Mouse (Mus musculus) stomach, embryonic 14.5 days (tissue): Measurements from ENCODE around the gene Cdhr3. TPM values are rescaled to one million over a fixed set of nuclear protein-coding genes. Genes with fewer than 3 reads are reported as not detected.

ENCODE experiments used
- ATAC-seq: fragments of 200-750 bp; cut with Nextera tagmentation; 2 replicates; pipeline ENCODE4 v1.8.0; 2017; ENCODE audit warnings: low read depth, moderate TSS enrichment; ENCODE audit not compliant: insufficient number of reproducible peaks, insufficient read depth, low FRiP score
- H3K27ac ChIP-seq: fragments of 300-500 bp; sonication (generic); 2 replicates; pipeline ENCODE4 v1.5.1; 2014; ENCODE audit warnings: mild to moderate bottlenecking, low read length, moderate library complexity, mixed read lengths
- H3K27me3 ChIP-seq: fragments of 300-500 bp; sonication (generic); 2 replicates; pipeline ENCODE4 v1.6.1; 2014; ENCODE audit warnings: low read length, control low read depth, mixed read lengths; ENCODE audit not compliant: control insufficient read depth, insufficient read depth
- H3K36me3 ChIP-seq: fragments of 300-500 bp; sonication (generic); 2 replicates; pipeline ENCODE4 v1.6.1; 2014; ENCODE audit warnings: mild to moderate bottlenecking, control low read depth, low read length, moderate library complexity, mixed read lengths; ENCODE audit not compliant: control insufficient read depth, insufficient read depth
- H3K4me1 ChIP-seq: fragments of 300-500 bp; sonication (generic); 2 replicates; pipeline ENCODE4 v1.6.1; 2014; ENCODE audit warnings: low read length, control low read depth, mixed read lengths; ENCODE audit not compliant: control insufficient read depth, insufficient read depth
- H3K4me2 ChIP-seq: fragments of 300-500 bp; sonication (generic); replicated peaks from 2 replicates; pipeline ENCODE4 v1.6.1; 2014; ENCODE audit warnings: low read depth, low read length, control low read depth
- H3K4me3 ChIP-seq: fragments of 300-500 bp; sonication (generic); 2 replicates; pipeline ENCODE4 v1.5.1; 2014; ENCODE audit warnings: low read depth, low read length, control low read depth
- H3K9ac ChIP-seq: fragments of 300-500 bp; sonication (generic); replicated peaks from 2 replicates; pipeline ENCODE4 v1.6.1; 2014; ENCODE audit warnings: low read depth, mild to moderate bottlenecking, control low read depth, low read length, moderate library complexity, mixed read lengths
- H3K9me3 ChIP-seq: fragments of 300-500 bp; sonication (generic); 2 replicates; pipeline ENCODE4 v1.6.1; 2016; ENCODE audit warnings: low read depth, low read length, control low read depth; ENCODE audit not compliant: control insufficient read depth
- WGBS: fragments of 180-500 bp; shearing (Covaris S2); extraction: QIAGEN DNeasy Blood & Tissue Kit; methylation state at CpG from one replicate; pipeline ENCODE4 v1.1.7; 2014; 5-methylcytosine and 5-hydroxymethylcytosine counted together
- polyA plus RNA-seq: library from polyadenylated mRNA; unstranded; fragments of >200 nt; fragmentation: Nextera tagmentation; extraction: Ambion mirVana; gene quantifications from 2 replicates; pipeline ENCODE4 v1.2.1, GENCODE M21; 2014

Cdhr3 gene
- polyA plus RNA-seq, 1 experiment from 2014 or later = 0.13 TPM

DNA sequence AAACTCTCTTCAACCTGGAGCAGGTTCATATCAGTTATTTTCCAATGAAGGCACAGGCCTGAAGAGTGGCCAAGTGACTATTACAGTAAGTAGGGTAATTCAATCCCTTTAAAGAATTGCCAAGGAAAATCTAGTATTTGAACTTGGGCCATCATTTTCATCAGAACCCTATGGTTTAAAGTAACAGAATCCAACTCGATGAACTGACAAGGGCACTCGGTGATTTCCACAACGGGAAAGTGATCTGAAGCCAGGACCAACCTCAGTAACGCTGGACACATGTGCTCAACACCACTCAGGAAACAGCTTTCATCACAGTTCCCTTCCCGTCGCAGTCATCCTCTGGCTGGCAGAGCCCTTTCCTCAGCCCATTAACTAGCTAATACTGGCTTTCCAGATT is 68.2 kb downstream of the Cdhr3 start:
- no peak for ATAC-seq
- Histone ChIP-seq H3K4me3 (no peak overlapping the region), H3K4me2 (no peak overlapping the region), H3K9me3 (no peaks in the 10 kb centered on the region; the same call in 1 of the 2 replicates), H3K4me1 (peaks cover 10% of the 10 kb centered on the region; the same call in 1 of the 2 replicates), H3K27ac (no peak overlapping the region), H3K27me3 (no peaks in the 10 kb centered on the region), H3K9ac (no peak overlapping the region), H3K36me3 (no peaks in the 10 kb centered on the region)
- WGBS = 79% methylated on average over 6 of the region's 6 CpGs

DNA sequence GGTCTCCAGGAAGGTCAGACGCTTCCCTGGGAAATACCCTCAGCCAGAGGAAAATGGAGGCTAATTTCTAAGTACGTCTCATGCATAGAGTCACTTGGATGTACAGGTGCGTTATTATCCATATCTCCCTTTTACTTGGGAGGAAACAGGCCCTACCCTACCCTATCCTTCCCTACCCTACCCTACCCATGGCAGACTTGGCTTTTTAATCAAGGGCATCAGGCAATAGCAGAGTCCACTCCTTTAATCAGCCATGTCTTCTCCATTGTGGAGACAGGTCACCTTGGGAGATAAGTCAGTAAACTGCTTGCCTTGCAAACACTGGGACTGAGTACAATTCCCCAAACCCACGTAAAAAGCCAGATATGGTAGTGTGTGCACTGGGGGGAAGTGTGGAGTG is 70.9 kb downstream of the Cdhr3 start:
- 80% methylated on average over 4 of the region's 4 CpGs for WGBS
- peak; percentile 50; the same call in 1 of the 2 replicates for ATAC-seq
- Histone ChIP-seq H3K9ac (no peak overlapping the region), H3K27ac (no peak overlapping the region), H3K9me3 (no peaks in the 10 kb centered on the region; the same call in 1 of the 2 replicates), H3K4me2 (no peak overlapping the region), H3K4me3 (no peak overlapping the region), H3K36me3 (no peaks in the 10 kb centered on the region), H3K4me1 (no peaks in the 10 kb centered on the region), H3K27me3 (no peaks in the 10 kb centered on the region)

DNA sequence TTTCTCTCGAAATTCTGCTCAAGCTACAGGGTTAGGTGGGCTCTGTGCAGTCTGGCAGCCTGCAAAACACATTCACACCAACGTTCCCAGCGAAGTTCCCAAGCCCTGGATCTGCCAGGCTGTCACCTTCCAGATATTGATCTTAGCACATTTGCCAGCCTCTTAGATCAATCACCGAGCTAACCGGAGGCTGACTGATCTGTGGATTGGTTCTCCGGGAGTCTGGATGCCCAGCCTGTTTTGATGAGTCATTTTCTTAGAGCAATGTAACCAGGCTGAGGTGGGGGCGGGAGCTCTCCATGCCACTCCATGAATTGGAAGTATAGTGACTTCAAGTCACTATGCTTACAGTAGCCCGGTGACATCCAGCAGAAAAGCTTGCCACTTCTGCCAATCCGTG is 71.5 kb downstream of the Cdhr3 start:
- no peaks in the 10 kb centered on the region; the same call in 1 of the 2 replicates for H3K9me3 ChIP-seq

DNA sequence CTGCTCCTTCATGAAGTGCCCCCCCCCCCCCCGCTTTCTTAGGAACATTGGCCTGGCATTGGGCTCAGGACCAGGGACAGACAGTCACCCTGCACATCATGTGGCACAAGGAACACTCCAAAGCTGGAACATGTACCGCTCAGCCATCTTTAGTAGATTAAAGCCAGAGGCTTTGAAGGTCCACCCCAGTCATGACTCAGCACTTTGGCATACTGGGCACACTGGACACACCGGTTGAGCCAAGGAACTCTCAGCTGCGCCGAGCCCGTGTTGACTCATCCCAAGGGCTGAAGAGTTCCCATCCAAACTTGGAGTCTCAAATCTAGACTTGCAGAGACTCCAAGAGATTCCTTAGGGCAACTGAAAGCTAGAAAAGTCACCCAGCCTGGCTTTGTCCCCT is 72.7 kb downstream of the Cdhr3 start:
- Histone ChIP-seq H3K36me3 (no peaks in the 10 kb centered on the region), H3K27ac (no peak overlapping the region), H3K9ac (no peak overlapping the region), H3K4me2 (no peak overlapping the region), H3K27me3 (no peaks in the 10 kb centered on the region), H3K4me3 (no peak overlapping the region), H3K4me1 (no peaks in the 10 kb centered on the region), H3K9me3 (no peaks in the 10 kb centered on the region; the same call in 1 of the 2 replicates)
- ATAC-seq = no peak
- WGBS = 86% methylated on average over 6 of the region's 6 CpGs

More for the DNA sequence above, 71.5 kb downstream of the Cdhr3 start:
- no peaks in the 10 kb centered on the region for H3K36me3 ChIP-seq
- H3K4me1 ChIP-seq = no peaks in the 10 kb centered on the region
- H3K27ac ChIP-seq = no peak overlapping the region
- no peaks in the 10 kb centered on the region for H3K27me3 ChIP-seq
- no peak overlapping the region for H3K9ac ChIP-seq
- 70% methylated on average over 9 of the region's 9 CpGs for WGBS
- H3K4me2 ChIP-seq = no peak overlapping the region
- H3K4me3 ChIP-seq = no peak overlapping the region
- no peak for ATAC-seq

DNA sequence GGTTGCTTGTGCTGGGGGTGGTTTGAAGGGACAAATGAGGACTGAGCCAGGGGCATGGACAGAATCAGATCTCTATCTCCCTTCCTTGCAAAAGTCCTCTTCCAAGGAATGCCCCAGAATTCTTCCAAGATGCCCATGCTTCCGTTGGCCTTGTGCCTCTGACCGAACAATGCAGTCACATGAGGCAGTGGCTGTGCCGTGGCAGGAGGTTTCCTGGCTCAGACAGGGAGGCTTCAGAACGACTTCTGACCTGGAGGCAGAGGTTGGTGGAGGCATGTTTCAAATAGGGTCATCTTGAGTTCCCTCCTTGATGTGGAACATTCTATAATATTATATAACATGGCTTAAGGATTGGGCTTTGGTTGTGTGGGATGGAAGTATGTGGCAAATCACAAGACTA is 74.1 kb downstream of the Cdhr3 start:
- 72% methylated on average over 4 of the region's 4 CpGs for WGBS

DNA sequence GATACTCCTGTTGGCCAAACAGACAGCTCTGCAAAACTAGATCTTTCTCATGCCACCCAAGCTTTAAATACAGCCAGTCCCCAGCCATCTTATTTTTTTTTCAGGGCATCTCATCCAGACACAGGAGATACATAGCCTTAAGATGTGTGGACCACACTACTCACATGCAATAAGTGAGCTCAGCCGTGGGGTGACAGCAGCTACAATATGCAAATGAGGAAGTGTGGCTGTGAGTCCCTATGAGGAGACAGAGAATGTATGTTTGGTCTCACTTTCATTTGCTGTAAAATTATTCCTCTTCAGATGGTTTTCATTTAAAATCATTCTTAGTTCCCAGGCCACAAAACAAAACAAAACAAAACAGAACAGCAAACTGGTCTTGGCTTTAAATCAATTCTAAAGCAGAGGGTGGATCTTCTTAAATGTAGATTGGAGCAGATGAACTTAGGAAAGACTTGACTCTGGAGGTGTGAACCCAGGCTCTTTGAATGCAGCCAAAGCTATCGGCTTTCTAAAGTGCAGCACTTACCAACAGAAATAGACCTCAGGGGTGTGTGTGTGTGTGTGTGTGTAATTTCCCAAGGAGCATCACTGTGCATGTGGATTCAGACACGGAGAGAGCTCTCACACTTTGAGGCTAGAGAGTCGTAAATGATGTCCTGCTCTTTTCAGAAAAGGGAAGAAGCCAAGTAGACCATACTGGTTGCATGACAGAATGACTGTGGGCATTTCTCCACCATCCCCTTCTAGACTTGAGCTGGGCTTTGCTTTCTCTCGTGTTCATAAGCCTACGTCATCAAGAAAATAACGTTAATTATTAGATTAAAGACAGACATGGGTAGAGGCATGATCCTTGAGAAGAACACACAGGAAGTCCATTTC is 75.6 kb downstream of the Cdhr3 start:
- Histone ChIP-seq H3K4me2 (no peak overlapping the region), H3K27ac (no peak overlapping the region), H3K9ac (no peak overlapping the region), H3K4me1 (no peaks in the 10 kb centered on the region), H3K36me3 (no peaks in the 10 kb centered on the region), H3K9me3 (no peaks in the 10 kb centered on the region), H3K4me3 (no peak overlapping the region), H3K27me3 (no peaks in the 10 kb centered on the region)
- WGBS = 70% methylated on average over 7 of the region's 7 CpGs
- no peak for ATAC-seq

More for the DNA sequence above, 74.1 kb downstream of the Cdhr3 start:
- H3K27me3 ChIP-seq = no peaks in the 10 kb centered on the region
- H3K4me3 ChIP-seq = no peak overlapping the region
- ATAC-seq = no peak
- no peaks in the 10 kb centered on the region for H3K36me3 ChIP-seq
- H3K27ac ChIP-seq = no peak overlapping the region
- H3K4me1 ChIP-seq = no peaks in the 10 kb centered on the region
- H3K9me3 ChIP-seq = no peaks in the 10 kb centered on the region; the same call in 1 of the 2 replicates
- H3K9ac ChIP-seq = no peak overlapping the region
- H3K4me2 ChIP-seq = no peak overlapping the region

DNA sequence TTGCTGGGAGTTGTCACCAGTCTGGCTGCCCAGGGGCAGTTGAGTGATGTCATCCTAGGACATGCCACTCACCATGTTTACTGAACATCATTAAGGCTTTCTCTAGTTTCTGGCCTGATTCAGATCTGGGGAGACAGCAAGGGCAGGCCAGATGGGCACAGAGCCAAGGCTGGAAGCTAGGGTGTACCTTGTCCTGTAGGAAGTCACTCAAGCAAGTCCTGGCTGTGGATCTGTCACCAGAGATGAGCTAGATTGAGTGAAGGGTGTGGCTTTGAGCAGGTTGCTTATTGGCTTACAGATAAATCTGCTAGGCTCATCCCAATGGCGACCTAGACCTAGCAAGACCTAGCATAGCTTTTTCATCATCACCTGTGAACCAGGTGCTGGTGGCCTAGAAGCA is 77.6 kb downstream of the Cdhr3 start:
- no peak for ATAC-seq
- 70% methylated on average over 1 of the region's 1 CpGs for WGBS
- no peak overlapping the region for H3K4me3 ChIP-seq
- H3K9me3 ChIP-seq = no peaks in the 10 kb centered on the region
- H3K27ac ChIP-seq = no peak overlapping the region
- no peak overlapping the region for H3K4me2 ChIP-seq
- H3K27me3 ChIP-seq = no peaks in the 10 kb centered on the region
- H3K36me3 ChIP-seq = no peaks in the 10 kb centered on the region
- H3K9ac ChIP-seq = no peak overlapping the region
- H3K4me1 ChIP-seq = no peaks in the 10 kb centered on the region

DNA sequence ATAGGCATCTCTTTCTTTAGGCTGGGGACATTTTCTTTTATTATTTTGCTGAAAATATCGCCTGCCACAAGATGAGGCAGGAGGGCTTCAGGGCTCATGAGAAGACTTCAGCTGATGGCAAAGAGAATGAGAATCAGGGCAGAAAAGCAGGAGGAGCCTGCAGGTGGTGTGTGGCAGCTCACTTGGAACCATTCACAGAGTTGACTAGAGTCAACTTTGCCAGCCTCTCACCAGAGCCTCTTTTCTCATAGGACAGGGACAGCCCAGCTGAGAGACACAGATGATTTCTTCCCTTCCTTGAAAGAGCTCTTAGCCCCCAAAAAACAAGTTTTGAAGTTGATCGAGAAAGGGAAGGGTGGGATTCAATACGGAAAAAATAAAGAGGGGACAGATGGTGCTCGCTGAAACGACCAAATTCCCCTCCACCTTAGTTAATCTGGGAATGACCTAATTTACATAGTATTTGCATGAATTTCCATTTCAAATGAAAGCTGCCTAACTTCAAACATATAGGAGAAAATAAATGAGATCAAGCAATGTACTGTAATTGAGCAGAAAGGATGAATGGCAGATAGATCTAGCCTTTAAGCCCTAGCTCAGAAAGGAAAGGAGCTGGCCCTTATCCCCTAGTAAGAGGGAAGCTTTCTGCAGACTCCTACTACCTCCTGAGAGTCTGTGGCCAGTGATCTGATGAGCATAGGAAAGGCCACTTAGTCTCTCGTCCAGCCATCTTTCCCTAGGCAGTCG is 78.5 kb downstream of the Cdhr3 start:
- no peaks in the 10 kb centered on the region for H3K9me3 ChIP-seq
- no peaks in the 10 kb centered on the region for H3K27me3 ChIP-seq
- H3K9ac ChIP-seq = no peak overlapping the region
- 0 out of 2 replicates have a peak, but pooled peaks cover 2% of the 10 kb centered on the region for H3K4me1 ChIP-seq
- no peak for ATAC-seq
- H3K4me2 ChIP-seq = no peak overlapping the region
- no peak overlapping the region for H3K27ac ChIP-seq
- 58% methylated on average over 7 of the region's 7 CpGs for WGBS
- no peak overlapping the region for H3K4me3 ChIP-seq
- H3K36me3 ChIP-seq = no peaks in the 10 kb centered on the region
